Mouse (Mus musculus): ENCODE data around the gene Umad1. TPM values are rescaled to one million over a fixed set of nuclear protein-coding genes. Genes with fewer than 3 reads are reported as not detected.

The Umad1 gene
- polyA plus RNA-seq, 1 experiment = 21.9 TPM

DNA sequence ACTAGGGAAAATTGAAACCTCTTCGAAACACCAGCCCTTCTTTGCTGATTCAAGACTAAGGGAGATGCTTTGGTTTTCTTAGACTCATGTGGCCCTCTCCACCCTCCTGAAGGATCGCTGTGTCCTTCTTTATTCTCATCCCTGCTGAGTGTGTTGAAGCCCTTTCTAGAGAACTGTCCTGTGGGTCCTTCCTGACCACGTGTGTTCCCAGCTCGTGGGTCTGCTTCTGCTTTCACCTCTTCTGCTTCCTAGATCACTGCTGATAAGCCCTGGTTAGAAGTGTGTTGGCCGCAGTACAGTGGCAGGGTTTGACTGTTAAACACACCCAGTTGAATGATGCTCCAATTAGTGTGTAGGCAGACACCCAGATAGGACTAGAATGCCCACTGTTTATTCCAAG lies 168.6 kb downstream of the Umad1 start:
- Histone ChIP-seq H3K27ac (ENCODE audit: insufficient read depth, low read depth, low read length) (no peak overlapping the region), H3K4me1 (ENCODE audit: control insufficient read depth, insufficient read depth, low read length) (no peaks in the 10 kb centered on the region; the same call in 1 of the 2 replicates), H3K27me3 (replicated peaks; ENCODE audit: control insufficient read depth, insufficient read depth, low read length) (no peaks in the 10 kb centered on the region), H3K4me3 (ENCODE audit: insufficient read depth, low read depth, low read length) (no peak overlapping the region), H3K36me3 (ENCODE audit: control insufficient read depth, insufficient read depth, low read length) (no peaks in the 10 kb centered on the region)
- 76% methylated on average over 5 of the region's 5 CpGs for WGBS
- DNase-seq = no peak
- TF ChIP-seq CTCF (conservative IDR thresholded peaks at IDR 0.05; ENCODE audit: insufficient read depth, insufficient read length, low read depth, low read length) (no peak), POLR2A (IDR thresholded peaks at IDR 0.05; ENCODE audit: low read depth, low read length) (no peak)

DNA sequence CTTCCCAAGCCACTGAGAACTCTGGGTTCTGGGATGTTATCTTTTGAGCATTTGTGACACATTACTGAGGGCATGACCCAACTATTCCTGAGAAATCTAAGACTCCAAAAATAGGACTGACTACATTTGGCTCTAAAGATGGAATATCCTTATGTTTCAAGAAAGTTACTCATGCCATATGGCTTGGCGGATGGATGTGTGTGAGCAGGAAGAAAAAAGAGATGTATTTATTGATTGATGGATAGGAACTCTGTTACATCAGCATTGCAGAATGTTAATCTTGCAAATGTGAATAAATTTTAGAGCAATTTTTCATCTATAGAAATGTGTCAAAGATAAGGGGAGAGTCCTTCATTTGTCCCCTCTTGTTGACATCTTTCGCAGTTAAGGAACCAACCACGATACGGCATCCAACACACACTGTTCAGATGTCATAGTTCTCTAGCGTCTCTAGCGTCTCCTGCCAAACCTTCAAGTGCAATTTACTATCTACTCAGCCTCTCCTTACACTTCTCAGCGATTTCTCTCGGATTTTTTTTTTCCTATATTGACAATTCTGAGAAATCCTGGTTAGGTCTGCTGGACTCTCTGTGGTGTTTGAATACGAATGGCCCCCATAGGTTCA lies 171.6 kb downstream of the Umad1 start:
- Histone ChIP-seq H3K4me3 (ENCODE audit: insufficient read depth, low read depth, low read length) (no peak overlapping the region), H3K27me3 (replicated peaks; ENCODE audit: control insufficient read depth, insufficient read depth, low read length) (no peaks in the 10 kb centered on the region), H3K27ac (ENCODE audit: insufficient read depth, low read depth, low read length) (no peak overlapping the region), H3K36me3 (ENCODE audit: control insufficient read depth, insufficient read depth, low read length) (no peaks in the 10 kb centered on the region), H3K4me1 (ENCODE audit: control insufficient read depth, insufficient read depth, low read length) (no peaks in the 10 kb centered on the region; the same call in 1 of the 2 replicates)
- WGBS = 93% methylated on average over 9 of the region's 9 CpGs
- no peak for TF ChIP-seq POLR2A (IDR thresholded peaks at IDR 0.05; ENCODE audit: low read depth, low read length)
- TF ChIP-seq CTCF (conservative IDR thresholded peaks at IDR 0.05; ENCODE audit: insufficient read depth, insufficient read length, low read depth, low read length) = no peak
- no peak for DNase-seq

DNA sequence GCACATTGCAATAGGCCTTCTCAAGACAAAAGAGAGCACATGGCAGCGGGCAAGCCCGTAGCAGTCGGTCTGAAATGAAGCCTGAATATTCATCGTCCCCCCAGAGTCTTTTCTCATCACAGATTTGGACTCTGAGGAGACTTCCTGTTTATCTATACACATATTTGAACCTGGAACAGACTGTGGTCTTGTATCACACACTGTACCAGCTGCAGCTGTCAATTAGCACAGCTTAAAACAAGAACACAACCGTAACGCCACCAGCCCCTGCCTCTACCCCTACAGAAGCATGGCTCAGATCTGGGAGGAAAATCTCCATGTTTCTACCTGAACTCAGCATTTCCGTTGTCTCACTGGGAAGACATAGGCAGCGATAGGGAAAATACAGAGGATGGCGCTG lies 174.1 kb downstream of the Umad1 start:
- H3K27me3 ChIP-seq (replicated peaks; ENCODE audit: control insufficient read depth, insufficient read depth, low read length) = no peaks in the 10 kb centered on the region
- no peaks in the 10 kb centered on the region; the same call in 1 of the 2 replicates for H3K4me1 ChIP-seq (ENCODE audit: control insufficient read depth, insufficient read depth, low read length)
- H3K36me3 ChIP-seq (ENCODE audit: control insufficient read depth, insufficient read depth, low read length) = no peaks in the 10 kb centered on the region
- no peak overlapping the region for H3K4me3 ChIP-seq (ENCODE audit: insufficient read depth, low read depth, low read length)
- TF ChIP-seq POLR2A (IDR thresholded peaks at IDR 0.05; ENCODE audit: low read depth, low read length) = no peak
- TF ChIP-seq CTCF (conservative IDR thresholded peaks at IDR 0.05; ENCODE audit: insufficient read depth, insufficient read length, low read depth, low read length) = no peak
- no peak for DNase-seq
- H3K27ac ChIP-seq (ENCODE audit: insufficient read depth, low read depth, low read length) = no peak overlapping the region
- 93% methylated on average over 9 of the region's 9 CpGs for WGBS

DNA sequence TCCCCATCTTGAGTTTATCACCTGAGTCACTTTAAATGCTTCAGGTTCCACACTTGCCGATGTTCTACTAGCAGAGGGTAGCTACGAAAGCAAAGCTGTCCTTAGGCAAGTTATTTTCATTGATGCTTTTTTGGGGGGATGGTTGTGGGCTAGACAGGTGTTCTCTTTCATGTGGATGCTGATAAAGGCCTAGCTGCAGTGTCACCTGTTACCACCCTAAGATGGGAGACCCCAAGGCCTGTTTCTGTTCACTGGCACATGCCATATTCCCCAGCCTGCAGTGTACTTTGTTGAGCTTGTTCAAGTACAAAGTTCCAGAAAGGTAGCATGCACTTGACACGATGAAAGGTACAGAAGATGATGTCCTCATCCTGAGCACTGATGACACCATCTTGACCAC lies 178.8 kb downstream of the Umad1 start:
- no peak for TF ChIP-seq CTCF (conservative IDR thresholded peaks at IDR 0.05; ENCODE audit: insufficient read depth, insufficient read length, low read depth, low read length)
- TF ChIP-seq POLR2A (IDR thresholded peaks at IDR 0.05; ENCODE audit: low read depth, low read length) = no peak
- no peak overlapping the region for H3K27ac ChIP-seq (ENCODE audit: insufficient read depth, low read depth, low read length)
- no peaks in the 10 kb centered on the region for H3K4me1 ChIP-seq (ENCODE audit: control insufficient read depth, insufficient read depth, low read length)
- H3K27me3 ChIP-seq (replicated peaks; ENCODE audit: control insufficient read depth, insufficient read depth, low read length) = no peaks in the 10 kb centered on the region
- no peaks in the 10 kb centered on the region for H3K36me3 ChIP-seq (ENCODE audit: control insufficient read depth, insufficient read depth, low read length)
- no peak for DNase-seq
- 91% methylated on average over 3 of the region's 3 CpGs for WGBS
- H3K4me3 ChIP-seq (ENCODE audit: insufficient read depth, low read depth, low read length) = no peak overlapping the region

DNA sequence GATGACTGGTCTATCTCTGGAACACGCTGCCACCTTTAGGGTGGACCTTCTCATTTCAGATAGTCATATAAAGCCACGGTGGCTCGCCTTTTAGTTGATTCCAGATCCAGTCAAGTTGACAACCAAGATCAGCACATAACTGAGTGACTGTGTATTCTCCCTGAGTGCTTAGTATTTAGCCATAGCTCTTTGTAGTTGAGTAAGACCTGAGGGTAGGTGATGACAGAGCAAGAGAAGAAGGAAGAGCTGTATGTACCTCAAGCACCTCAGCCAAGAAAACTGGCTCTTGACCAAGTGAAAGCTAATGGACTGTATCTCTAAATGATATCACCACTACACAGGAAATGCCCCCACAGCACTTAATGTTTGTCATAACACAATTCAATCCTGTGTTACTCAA lies 182.7 kb downstream of the Umad1 start:
- DNase-seq = no peak
- no peak overlapping the region for H3K27ac ChIP-seq (ENCODE audit: insufficient read depth, low read depth, low read length)
- TF ChIP-seq CTCF (conservative IDR thresholded peaks at IDR 0.05; ENCODE audit: insufficient read depth, insufficient read length, low read depth, low read length) (no peak), POLR2A (IDR thresholded peaks at IDR 0.05; ENCODE audit: low read depth, low read length) (no peak)
- no peak overlapping the region for H3K4me3 ChIP-seq (ENCODE audit: insufficient read depth, low read depth, low read length)
- no peaks in the 10 kb centered on the region for H3K27me3 ChIP-seq (replicated peaks; ENCODE audit: control insufficient read depth, insufficient read depth, low read length)
- H3K36me3 ChIP-seq (ENCODE audit: control insufficient read depth, insufficient read depth, low read length) = no peaks in the 10 kb centered on the region
- WGBS = 92% methylated on average over 3 of the region's 3 CpGs
- H3K4me1 ChIP-seq (ENCODE audit: control insufficient read depth, insufficient read depth, low read length) = no peaks in the 10 kb centered on the region

DNA sequence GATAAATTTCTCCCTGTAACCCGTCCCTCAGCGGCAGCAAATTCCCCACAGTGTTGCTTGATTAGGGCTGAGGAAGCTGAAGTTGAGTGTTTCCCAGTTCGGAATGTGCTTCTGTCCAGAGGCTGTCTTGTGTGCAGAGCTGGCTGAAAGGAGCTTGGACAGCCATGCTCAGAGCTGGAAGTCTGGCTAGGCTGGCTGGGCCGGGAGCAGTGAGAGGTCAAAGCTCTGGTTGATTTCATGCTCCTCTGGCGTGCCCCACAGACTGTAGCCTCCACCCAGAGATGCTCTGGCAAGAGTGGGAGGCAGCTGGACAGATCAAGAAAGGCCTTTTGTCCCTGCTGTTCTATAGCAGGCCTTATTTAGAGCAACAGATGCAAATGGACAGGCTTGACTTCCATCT lies 187.7 kb downstream of the Umad1 start:
- no peak for DNase-seq
- H3K4me3 ChIP-seq (ENCODE audit: insufficient read depth, low read depth, low read length) = no peak overlapping the region
- no peaks in the 10 kb centered on the region for H3K4me1 ChIP-seq (ENCODE audit: control insufficient read depth, insufficient read depth, low read length)
- no peaks in the 10 kb centered on the region for H3K27me3 ChIP-seq (replicated peaks; ENCODE audit: control insufficient read depth, insufficient read depth, low read length)
- 53% methylated on average over 5 of the region's 5 CpGs for WGBS
- no peak for TF ChIP-seq CTCF (conservative IDR thresholded peaks at IDR 0.05; ENCODE audit: insufficient read depth, insufficient read length, low read depth, low read length)
- no peak for TF ChIP-seq POLR2A (IDR thresholded peaks at IDR 0.05; ENCODE audit: low read depth, low read length)
- no peaks in the 10 kb centered on the region for H3K36me3 ChIP-seq (ENCODE audit: control insufficient read depth, insufficient read depth, low read length)
- no peak overlapping the region for H3K27ac ChIP-seq (ENCODE audit: insufficient read depth, low read depth, low read length)

DNA sequence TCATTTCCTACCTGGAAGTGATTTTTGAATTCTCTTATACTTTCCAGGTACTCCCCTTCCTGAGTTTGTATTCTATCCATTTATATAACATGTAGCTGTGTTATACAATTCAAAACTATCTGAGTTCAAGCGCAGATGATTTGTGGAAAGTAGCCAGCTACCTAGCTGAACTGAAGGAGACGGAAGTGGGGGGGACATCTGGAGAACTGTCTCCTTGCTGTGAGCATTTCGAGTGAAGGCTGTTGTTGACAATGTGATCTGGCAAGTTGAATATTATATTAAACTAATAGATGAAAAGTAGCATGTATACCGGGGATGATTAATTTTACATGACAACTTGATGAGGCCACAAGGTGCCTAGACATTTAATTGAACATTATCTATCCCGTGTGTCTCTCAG lies 196.5 kb downstream of the Umad1 start:
- Histone ChIP-seq H3K4me3 (ENCODE audit: insufficient read depth, low read depth, low read length) (no peak overlapping the region), H3K27ac (ENCODE audit: insufficient read depth, low read depth, low read length) (no peak overlapping the region), H3K36me3 (ENCODE audit: control insufficient read depth, insufficient read depth, low read length) (no peaks in the 10 kb centered on the region), H3K27me3 (replicated peaks; ENCODE audit: control insufficient read depth, insufficient read depth, low read length) (no peaks in the 10 kb centered on the region), H3K4me1 (ENCODE audit: control insufficient read depth, insufficient read depth, low read length) (peaks cover 4% of the 10 kb centered on the region; the same call in 1 of the 2 replicates)
- TF ChIP-seq CTCF (conservative IDR thresholded peaks at IDR 0.05; ENCODE audit: insufficient read depth, insufficient read length, low read depth, low read length) = no peak
- TF ChIP-seq POLR2A (IDR thresholded peaks at IDR 0.05; ENCODE audit: low read depth, low read length) = no peak
- DNase-seq = no peak
- 87% methylated on average over 5 of the region's 5 CpGs for WGBS

All from kidney, adult 2 months (tissue).